Mouse (Mus musculus): ENCODE measurements around the gene Gpr68.

The Gpr68 gene

DNA sequence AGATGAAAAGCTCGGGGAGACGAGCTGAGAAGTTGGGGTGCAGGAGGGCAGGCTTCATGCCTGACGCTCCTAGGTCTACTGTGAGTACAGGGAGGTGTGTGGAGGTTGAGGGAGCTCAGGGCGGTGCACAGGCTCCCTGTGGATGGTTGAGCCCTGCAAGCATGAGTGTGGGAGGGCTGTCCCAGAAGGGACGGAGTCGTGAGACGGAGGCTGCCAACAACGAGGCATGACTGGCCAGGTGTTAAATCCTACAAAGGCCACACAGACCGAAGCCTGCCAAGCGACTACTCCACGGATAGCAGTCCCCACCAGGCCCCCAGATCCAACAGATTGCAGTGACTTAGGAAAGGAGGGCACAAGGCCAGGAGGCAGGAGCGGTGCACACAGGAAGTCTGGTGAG, 2.7 kb upstream of the Gpr68 start:
- DNase-seq (ENCODE audit: low spot score) = no peak

DNA sequence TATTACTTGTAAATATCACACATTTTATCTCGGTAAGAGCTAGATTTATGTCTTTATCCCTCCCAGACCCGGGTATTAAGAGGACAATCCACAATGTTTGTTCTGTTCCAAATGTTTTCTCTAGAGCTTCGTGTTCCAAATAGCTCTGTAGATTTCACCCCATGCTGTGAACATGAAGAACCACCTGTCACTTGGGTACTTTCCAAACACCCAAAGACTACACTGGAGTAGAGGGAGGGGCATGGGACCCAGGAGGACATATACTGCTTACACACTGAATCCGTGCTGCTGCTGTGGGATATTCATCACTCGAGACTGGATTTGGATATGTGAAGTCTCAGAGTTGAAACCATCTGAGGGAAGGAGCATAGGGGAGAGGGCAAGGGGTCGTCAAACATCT, 1.8 kb upstream of the Gpr68 start:
- DNase-seq (ENCODE audit: low spot score) = no peak

DNA sequence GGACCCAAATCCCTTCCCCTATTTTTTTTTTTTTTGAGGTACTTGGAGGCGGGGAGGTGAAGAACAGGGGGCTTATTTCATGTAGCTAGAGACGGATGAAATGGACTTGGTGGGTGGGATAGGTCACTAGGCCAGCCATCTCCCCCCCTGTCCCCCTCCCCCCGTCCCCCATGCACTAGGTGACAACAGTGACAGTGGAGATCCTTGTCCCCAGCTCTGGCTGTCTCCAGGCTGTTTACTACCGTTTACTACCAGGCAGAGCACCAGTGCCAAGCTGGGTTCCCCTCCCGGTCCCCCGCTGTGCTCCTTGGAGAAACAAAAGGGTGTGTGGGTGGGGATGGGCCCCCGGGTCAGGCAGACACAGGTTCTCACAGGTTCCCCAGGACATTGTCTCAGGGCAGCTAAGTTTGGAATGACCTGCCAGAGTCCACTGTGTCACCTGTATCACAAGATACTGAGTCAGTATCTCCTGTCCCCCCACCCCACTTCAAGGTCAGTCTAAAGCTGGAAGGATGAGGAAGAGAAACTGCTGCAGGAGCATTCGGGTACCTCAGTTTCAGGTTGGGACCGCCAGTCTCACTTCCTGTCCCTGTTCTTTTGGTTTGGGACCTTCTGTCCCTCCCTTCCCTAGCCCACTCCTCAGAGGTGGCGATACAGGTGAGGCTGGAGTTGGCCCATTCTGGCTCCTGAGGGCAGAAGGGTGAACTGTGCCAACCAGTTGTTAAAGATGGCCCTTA, 468 bp upstream of the Gpr68 start:
- no peak for DNase-seq (ENCODE audit: low spot score)

DNA sequence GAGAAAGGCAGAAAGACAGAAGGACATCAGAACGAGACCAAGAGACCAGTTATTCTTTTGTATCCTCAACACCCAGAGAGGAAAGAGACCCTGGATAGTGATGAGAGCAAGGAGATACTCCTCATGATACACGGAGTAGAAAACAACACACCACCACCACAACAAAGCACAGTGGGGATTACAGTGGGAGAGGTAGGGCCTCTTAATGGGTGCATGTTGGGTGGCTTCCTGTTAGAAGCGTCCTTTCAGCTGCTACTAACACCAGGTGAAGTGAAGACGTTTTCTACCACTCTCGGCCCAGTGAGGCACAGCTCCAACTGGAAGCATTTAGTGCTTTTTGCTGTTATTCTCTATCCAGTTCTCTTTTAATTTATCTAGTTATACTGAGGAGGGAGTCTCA, 1.1 kb downstream of the Gpr68 start:
- DNase-seq (ENCODE audit: low spot score) = no peak

DNA sequence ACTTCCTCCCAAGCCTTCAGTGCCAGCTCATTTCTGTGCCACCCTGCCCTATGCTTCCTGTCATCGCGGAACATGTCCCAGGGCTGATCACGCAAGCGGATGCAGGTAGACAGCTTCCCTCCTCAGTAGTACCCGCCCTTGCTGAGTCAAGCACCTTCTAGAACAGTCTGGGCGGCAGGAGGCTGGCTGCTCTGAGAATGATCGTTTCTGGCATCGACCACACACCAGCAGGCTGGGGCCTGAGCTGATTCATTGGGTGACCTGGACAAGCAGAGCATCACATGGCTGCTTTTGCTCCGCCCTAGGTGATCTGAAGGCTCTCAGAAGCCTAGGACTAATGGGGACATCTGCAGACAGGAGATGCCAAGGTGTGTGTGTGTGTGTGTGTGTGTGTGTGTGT, 4.2 kb downstream of the Gpr68 start:
- DNase-seq (ENCODE audit: low spot score) = no peak

DNA sequence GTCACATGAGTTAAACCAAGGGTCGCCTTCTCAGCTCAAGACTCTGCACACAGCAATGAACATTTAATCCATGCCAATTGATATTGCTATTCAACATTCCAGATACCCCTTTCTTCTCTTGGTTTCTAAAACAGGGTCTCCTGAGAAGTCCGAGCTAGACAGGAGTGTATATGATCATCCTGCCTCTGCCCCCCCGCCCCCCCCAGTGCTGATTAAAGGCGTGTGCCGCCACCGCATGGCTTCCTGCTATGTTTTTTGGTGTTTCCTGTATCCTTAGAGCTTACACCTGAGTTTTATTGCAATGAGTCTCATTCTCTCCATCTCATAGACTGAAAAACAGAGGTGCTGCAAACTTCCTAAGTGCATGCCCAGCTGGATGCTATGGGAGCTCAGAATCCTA, 6.6 kb downstream of the Gpr68 start:
- no peak for DNase-seq (ENCODE audit: low spot score)

DNA sequence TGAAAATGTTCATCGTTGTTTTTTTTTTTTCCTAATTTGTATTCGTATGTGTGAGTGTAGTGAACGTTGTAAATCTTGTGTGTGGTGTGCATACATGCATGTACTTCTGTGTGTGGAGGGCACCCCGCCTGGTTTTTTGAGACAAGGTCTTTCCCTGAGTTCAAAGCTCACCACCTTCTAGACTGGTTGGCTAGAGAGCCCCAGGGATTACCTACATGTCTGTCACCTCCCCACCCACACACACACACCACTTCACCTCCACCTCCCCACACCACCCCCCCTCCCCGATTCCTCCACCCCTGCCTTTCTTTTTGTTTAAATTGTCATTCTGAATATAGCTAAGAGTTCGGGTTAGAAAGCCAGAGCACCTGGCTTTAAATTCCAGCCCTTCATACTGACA, 7.1 kb downstream of the Gpr68 start:
- no peak for DNase-seq (ENCODE audit: low spot score)

DNA sequence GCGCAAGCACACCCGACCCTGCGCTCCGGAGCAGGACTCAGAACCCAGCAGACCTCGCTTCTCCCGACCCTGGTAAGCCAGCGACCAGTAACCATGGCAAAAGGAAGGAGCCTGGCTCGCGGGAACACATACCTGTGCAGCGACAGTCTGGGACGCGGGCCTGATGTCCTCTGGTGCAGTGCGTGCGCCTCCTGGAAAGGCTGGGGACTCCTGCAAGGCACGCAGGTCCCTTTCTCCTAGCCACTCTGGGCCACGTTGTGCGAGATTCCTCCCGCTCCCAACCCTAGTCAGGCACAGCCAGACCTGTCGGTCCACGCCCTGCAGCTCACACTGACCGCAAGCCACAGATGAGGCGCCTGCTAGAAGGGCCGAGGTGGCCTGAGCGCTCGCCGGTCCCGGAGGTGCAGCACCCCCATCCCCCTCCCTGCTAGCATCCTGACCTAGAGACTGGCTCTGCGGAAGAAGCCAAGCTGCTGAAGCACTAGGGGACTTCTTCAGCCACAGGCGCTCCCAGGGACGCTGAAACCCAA, 8.8 kb downstream of the Gpr68 start:
- DNase-seq (ENCODE audit: low spot score) = no peak

DNA sequence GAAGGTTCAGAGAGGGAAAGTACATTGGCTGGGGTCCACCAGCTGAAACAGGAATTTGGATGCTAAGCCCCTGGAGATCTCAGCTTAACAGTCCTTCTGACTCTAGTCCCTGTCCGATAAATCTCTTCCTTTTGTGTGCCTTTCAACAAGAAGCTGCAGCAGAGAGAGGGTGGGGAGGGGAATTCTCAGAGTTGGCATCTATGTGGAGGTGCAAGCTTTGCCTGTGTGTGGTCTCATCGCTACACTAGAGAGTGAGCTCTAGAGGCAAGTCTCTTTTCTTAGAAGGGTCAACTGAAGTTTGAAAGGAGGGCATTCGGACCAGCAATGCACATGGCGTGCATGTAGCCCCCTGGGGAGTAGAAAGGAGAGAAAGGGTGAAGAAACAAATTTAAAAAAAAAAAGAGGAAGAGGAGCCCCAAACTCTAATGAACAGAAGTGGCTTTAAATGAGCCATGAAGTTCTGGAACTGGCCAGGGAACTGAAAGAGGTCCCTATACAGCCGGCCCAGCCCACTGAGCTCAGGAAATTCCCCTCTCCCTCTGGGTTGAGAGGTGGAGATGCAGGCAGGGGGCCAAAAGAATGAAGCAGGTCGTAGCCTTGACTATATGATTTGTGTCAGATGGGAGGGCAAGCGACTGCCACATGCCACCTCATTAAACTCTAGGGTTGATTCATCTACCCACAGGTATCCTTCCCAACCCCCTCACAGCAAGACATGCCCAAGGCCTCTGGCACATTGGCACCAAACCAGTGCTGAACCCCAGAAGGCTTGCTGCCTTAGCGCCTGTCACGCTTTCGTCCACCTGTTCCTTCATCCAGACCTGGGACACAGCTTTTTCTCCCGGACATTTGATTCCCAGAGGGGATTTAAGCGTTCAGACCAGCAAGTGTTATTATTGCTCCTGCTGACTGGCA, 10.0 kb downstream of the Gpr68 start:
- DNase-seq (ENCODE audit: low spot score) = no peak

DNA sequence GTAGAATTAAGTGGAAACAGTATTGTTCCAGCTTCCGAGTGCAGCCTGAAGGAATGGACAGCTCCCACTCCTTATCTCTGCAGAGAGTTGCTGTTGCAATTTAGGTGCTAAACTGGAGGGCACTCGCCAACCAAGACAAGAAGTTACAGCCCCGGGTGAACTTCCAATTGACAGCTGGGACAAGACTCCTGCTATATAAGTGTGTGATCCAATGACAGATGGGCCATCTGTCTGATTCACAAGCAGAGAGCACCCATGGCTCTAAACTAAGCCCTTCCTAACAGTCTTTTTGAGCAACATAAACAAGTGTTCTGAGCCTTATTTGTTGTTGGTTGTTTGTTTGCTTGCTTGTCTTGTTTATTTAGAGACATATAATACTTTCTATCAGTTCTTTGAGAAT, 11.3 kb downstream of the Gpr68 start:
- DNase-seq (ENCODE audit: low spot score) = no peak

DNA sequence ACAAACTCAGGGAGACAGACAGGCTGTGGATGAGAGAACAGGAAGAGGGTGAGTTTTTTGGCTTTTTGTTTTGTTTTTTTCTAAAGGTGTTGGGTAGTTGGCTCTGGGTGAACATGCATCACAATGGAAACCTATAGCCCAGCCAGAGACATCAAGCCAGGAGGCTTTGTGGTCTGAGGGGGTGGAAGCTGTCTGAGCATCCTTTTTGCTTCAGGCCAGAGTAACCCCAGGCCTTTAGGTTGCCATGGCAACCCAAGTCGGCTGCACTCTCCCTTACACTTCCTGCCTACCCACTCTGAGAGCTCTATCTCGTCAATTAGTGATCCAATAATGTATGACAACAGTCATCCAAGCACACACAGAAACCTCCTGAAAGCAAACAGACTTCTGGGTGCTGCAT, 12.5 kb downstream of the Gpr68 start:
- no peak for DNase-seq (ENCODE audit: low spot score)

DNA sequence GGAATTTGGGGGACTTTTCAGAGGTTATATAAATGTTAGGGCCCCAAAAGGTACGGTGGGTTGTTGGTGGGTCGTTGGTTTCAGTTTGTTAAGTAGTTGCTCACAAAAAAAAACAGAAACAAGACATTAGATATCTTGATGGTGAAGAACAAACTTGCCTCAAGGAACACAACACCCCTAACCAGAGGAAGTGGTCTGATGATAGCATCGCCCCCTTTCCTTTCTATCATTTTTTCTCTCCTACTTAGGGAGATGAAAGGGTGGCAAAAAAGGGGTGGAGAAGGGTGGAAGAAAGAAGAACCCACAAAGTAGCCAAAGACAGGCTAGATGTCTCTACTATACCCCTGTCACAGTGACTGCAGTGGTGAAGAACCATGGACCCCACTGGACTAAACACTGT, 17.4 kb downstream of the Gpr68 start:
- no peak for DNase-seq (ENCODE audit: low spot score)

DNA sequence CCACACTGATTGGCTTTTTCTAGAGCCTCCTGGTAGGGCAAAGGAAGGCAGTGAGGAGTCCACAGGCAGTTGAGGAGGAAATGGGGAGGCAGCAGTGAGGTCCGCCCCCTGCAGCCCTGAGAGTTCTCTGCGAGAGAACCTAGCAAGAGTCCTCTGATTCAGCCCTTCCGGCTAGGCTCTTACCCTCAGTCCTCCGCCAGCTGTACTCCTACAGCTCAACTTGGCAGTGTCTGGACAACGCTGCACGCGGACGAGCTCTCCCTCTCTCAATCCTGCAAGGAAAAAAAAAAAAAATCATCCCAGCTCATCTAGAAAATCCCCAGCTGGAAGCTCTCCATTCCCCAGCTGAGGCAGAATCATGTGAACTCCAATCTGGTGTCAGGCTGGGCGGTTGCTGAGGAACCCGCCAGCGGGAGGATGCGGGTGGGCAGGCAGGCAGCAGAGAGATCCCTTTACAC, 20.2 kb downstream of the Gpr68 start:
- DNase-seq (ENCODE audit: low spot score) = peak; percentile 19

DNA sequence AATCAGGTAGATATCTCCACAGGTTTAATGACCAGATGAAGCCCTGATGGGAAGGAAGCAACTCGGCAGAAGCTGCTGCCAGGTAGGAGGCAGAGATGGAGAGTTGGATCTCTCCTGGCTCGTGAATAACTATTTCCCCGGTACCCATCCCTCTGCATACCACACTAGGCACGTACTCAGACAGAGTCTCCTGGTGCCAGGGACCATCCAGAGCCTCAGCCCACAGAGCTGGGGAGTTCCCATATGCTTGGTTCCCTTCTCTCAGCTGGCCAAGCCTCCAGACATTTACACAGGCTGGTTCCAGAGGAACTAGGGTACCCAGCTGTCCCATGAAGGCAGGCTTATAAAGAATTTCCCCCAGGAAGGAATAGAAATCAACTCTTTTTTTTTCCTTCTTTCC, 21.1 kb downstream of the Gpr68 start:
- no peak for DNase-seq (ENCODE audit: low spot score)

DNA sequence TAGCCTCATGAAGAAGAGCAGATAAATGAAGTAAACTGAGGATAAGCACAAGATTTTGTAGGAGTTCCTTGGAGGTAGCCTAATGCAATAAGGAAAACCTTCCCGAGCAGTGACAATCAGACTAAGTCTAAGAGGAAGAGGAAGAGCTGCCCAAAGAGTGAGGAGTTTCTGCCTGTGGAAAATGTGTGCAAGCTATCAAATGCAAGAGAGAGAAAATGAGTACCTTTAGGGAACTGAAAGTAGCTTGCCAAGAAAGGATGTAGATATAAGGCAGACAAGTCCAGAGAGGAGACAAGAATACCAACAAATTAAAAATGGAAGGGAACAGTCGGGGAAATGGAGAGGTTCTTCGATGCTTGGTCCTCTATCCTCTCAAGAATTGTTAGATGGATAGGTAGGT, 22.4 kb downstream of the Gpr68 start:
- no peak for DNase-seq (ENCODE audit: low spot score)

DNA sequence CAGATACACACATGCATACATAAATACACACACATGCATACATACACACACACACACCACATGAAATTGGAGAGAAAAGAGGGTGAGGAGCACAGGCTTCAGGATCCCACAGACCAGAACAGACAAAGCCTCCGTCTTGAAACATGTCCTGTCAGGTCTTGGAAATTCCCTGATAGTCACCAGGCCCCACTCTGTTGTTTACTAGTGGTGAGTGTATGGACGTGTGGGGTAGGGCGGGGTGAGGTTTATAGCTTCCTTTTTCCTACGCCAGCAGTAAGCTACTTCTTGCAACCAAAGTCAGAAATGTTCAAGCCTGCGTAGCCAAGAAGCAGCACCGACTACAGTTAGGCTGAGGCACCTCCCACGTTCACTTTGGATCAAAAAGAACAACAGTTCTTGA, 24.8 kb downstream of the Gpr68 start:
- DNase-seq (ENCODE audit: low spot score) = no peak

DNA sequence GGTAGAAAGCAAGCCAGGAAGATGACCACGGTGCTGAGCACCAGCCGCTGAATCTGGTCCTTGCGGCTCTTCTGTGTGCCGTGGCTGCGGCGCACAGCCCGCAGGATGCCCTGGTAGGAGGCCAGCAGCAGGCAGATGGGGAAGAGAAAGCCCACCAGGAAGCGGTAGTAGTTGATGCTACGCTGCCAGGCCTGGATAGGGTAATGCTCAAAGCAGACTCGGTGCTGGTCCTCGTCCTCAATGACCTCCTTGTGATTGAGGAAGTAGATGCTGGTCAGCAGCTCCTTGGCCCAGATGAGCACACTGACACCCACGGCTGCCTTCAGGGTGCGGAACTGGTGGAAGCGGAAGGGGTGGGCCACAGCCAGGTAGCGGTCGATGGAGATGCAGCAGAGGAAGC, 29.4 kb downstream of the Gpr68 start:
- no peak for DNase-seq (ENCODE audit: low spot score)

DNA sequence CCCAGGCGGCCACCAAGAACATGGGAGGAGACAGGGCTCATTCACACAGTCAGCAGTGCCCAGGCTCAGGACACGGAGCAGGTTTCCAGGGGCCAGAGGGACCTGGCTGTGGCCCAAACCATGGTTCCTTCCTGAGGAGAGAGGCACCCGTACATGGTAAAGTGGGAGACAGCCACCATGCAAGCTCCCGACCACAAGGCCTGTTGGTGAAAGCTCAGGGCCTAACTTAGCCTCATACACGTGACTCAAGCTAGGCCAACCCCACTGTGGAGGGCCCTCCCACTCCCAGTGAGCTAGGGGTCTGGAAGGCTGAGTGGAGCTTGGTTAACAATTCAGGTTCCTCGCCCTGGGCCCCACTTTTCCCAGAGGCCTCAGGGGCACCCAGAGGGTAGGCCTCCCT, 30.1 kb downstream of the Gpr68 start:
- no peak for DNase-seq (ENCODE audit: low spot score)

DNA sequence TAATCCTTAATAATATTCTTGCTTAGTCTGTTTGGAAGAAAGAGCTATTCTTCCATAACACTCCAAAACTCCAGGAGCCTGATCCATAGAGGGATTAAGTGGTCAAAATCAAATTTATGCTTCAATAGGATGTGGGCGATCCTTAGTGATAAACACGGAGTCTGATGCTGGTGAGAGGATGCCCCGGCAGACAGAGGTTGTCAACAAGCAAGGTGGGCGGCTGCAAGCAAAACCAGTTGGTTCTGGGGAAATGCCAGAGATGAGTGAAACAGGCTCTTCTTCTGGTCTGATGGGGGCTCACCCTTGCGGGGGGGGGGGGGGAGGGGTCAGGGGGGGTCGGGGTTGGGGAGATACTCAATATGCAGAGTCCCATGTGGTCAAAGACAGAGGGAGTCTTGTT, 32.0 kb downstream of the Gpr68 start:
- no peak for DNase-seq (ENCODE audit: low spot score)

DNA sequence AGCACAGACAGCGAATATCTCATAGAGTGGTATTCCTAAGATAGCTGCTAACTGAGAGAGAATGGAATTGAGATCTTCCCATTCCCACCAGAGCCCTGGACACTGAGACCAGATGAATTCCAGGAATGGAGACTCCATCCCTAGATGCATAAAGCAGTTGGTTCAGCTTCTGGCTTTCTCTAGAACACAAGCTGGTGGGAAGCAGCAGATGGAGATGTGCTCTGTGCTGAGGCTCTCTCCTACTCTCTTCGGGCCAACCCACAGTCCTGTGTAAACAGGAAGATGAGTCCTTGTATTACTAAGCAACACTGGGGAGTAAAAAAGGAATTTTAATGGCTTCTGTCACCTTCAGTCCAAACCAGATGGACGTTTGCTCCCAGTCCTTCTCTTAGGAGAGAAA, 32.4 kb downstream of the Gpr68 start:
- no peak for DNase-seq (ENCODE audit: low spot score)

DNA sequence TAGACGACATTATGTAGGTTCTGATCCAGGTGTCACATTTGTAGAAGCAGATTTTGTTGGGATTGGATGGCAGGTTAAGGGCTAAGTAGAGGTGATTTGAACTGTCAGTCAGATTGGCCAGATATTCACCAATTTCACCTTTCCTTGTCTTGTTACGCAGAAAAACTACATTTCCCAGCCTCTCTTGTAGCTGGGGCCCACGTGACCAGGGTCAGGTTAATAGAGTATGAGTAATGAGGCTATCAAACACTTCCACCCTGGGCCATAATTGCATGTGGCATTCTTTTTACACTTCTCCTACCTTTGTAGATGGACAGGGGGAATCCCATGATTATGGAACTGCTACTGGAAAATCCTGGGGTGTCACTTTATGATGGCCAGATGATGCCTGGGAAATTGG, 34.4 kb downstream of the Gpr68 start:
- DNase-seq (ENCODE audit: low spot score) = no peak

DNA sequence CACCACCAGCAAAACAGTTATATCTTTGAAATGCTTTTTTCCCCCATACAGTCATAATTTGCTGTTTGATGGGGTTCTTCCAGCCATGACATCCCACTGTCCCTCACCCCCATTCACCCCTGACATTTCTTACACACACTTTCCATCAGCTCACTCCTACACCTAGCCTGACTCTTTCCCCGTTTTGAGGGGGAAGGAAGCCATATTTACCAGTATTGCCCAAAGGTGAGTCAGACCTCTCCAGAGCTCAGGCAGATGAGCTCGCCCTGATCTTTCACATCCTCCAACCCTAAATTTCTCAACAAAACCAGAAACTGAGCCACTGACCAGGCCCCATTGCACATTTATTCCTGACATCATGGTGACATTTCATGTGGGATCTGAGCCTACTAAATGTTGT, 36.2 kb downstream of the Gpr68 start:
- no peak for DNase-seq (ENCODE audit: low spot score)

DNA sequence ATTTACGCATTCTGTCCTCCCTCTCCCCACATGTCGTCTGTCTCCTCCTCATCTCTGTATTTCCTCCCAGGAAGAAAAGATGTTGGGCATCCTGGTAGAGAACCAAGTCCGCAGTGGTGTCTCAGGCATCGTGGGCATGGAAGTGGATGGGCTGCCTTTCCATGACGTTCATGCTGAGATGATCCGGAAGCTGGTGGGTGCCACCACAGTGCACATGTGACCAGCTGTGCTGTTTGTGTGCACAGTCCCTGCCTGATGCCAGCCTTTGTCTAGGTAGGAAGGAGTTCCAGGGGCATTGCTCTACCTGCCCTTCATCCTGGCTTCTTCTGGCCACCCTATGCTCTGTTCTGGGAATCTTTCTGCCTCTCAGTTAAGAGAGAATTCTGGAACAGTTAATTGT, 36.8 kb downstream of the Gpr68 start:
- DNase-seq (ENCODE audit: low spot score) = no peak
